16 mouse cellular contexts compared by ENCODE assay signal in genomic region chr2:75695676-75696350, GRCm38 (mm10). TPM values are rescaled to one million over a fixed set of nuclear protein-coding genes. Genes with fewer than 3 reads are reported as not detected.
DNase-seq lines count a peak whose midpoint lies in the region; ATAC-seq and TF ChIP-seq lines count a peak whose summit lies in the region.
"Had no signal": no experiment of that assay in that cellular context is flagged by ENCODE, and none has a peak within 500 bp of the region (broad histone marks: within the 10 kb centered on the region; RNA-seq: fewer than 3 reads in every experiment).

No protein-coding gene starts in this region.

- peaks cover 100% of the 10 kb centered on the region for H3K79me2 ChIP-seq in macrophage (ENCODE audit: inconsistent target)

- no peak for TF ChIP-seq EP300 in ES-Bruce4 (IDR thresholded peaks at IDR 0.05; ENCODE audit: insufficient read depth, low read depth, low read length)

- no peak overlapping the region for H3K9ac ChIP-seq in heart, embryonic 16.5 days (ENCODE audit: low read length)
- H3K9ac ChIP-seq in ES-Bruce4 (ENCODE audit: low read depth, poor library complexity, severe bottlenecking): no peak overlapping the region
- H3K9ac ChIP-seq in midbrain, embryonic 14.5 days (replicated peaks; ENCODE audit: low read length): no peak overlapping the region
- H3K9ac ChIP-seq: forebrain, embryonic 15.5 days; hindbrain, embryonic 14.5 days; kidney, embryonic 15.5 days had no signal

- H3K27ac ChIP-seq in heart, embryonic 16.5 days (ENCODE audit: low read length): peak overlapping the region; percentile 33
- peak overlapping the region; percentile 41; the same call in 1 of the 2 replicates for H3K27ac ChIP-seq in ES-Bruce4 (ENCODE audit: insufficient read depth, low read length)
- H3K27ac ChIP-seq in macrophage: peak overlapping the region; percentile 65
- no peak overlapping the region for H3K27ac ChIP-seq in midbrain, embryonic 14.5 days (replicated peaks; ENCODE audit: low read depth, low read length)
- H3K27ac ChIP-seq: forebrain, embryonic 15.5 days; hindbrain, embryonic 14.5 days; kidney, embryonic 15.5 days had no signal

- peaks cover 69% of the 10 kb centered on the region for H3K4me1 ChIP-seq in heart, embryonic 16.5 days (ENCODE audit: control insufficient read depth, insufficient read depth, low read length)
- H3K4me1 ChIP-seq in E14TG2a.4 (replicated peaks; ENCODE audit: low read depth, low read length) (peaks cover 99% of the 10 kb centered on the region), ES-Bruce4 (ENCODE audit: control insufficient read depth, insufficient read depth, low read length) (peaks cover 14% of the 10 kb centered on the region)
- 0 out of 2 replicates have a peak, but pooled peaks cover 5% of the 10 kb centered on the region for H3K4me1 ChIP-seq in midbrain, embryonic 14.5 days (ENCODE audit: control insufficient read depth, insufficient read depth, low read length)
- H3K4me1 ChIP-seq: forebrain, embryonic 15.5 days had no signal

- ATAC-seq in heart, embryonic 16.5 days (replicated peaks; ENCODE audit: extremely low read depth, insufficient read depth, low FRiP score): no peak
- no peak for ATAC-seq in midbrain, embryonic 14.5 days (ENCODE audit: low FRiP score, low TSS enrichment)
- ATAC-seq: forebrain, embryonic 15.5 days had no signal

- H3K9me3 ChIP-seq in heart, embryonic 16.5 days (replicated peaks; ENCODE audit: control insufficient read depth, low read length): no peaks in the 10 kb centered on the region
- no peaks in the 10 kb centered on the region for H3K9me3 ChIP-seq in E14TG2a.4 (ENCODE audit: low read length)
- no peaks in the 10 kb centered on the region for H3K9me3 ChIP-seq in ES-Bruce4 (replicated peaks; ENCODE audit: control insufficient read depth, insufficient read depth, low read length, poor library complexity, severe bottlenecking)
- no peaks in the 10 kb centered on the region for H3K9me3 ChIP-seq in midbrain, embryonic 14.5 days (ENCODE audit: control insufficient read depth, low read length)
- H3K9me3 ChIP-seq: forebrain, embryonic 15.5 days; kidney, embryonic 15.5 days had no signal

- no peak for DNase-seq in heart, adult 8-10 months (ENCODE audit: low spot score)
- no peak for DNase-seq in midbrain, embryonic 14.5 days
- DNase-seq in layer of hippocampus, adult 8-10 months (ENCODE audit: low spot score in 2 of 2): no peak
- DNase-seq: cerebellum, adult 18-20 months; right cerebral cortex, postnatal 14 days; thymus, postnatal 36 days had no signal

- WGBS in heart, embryonic 16.5 days: 77% methylated on average over 9 of the region's 9 CpGs
- 46% methylated on average over 8 of the region's 9 CpGs for WGBS in macrophage (ENCODE audit: missing documents)
- whole genome bisulfite sequencing in midbrain, embryonic 14.5 days: 59% methylated on average over 9 of the region's 9 CpGs

- TF ChIP-seq POLR2A in ES-Bruce4 (IDR thresholded peaks at IDR 0.05; ENCODE audit: insufficient read depth, low read length): no peak

- H3K4me3 ChIP-seq in heart, embryonic 16.5 days (ENCODE audit: low read length): no peak overlapping the region
- H3K4me3 ChIP-seq in E14TG2a.4 (replicated peaks; ENCODE audit: low read length) (peak overlapping the region; percentile 11), ES-Bruce4 (ENCODE audit: low read depth, low read length) (no peak overlapping the region), macrophage (ENCODE audit: inconsistent target) (no peak overlapping the region)
- H3K4me3 ChIP-seq in midbrain, embryonic 14.5 days (replicated peaks; ENCODE audit: low read depth, low read length): no peak overlapping the region
- H3K4me3 ChIP-seq: forebrain, embryonic 15.5 days; kidney, embryonic 15.5 days; layer of hippocampus, adult 2 months; myocyte had no signal

- no peak overlapping the region for H3K4me2 ChIP-seq in heart, embryonic 16.5 days (ENCODE audit: low read depth, low read length)
- no peak overlapping the region for H3K4me2 ChIP-seq in midbrain, embryonic 14.5 days (ENCODE audit: low read length)
- H3K4me2 ChIP-seq: forebrain, embryonic 15.5 days; hindbrain, embryonic 14.5 days; kidney, embryonic 15.5 days had no signal

- TF ChIP-seq CTCF in E14TG2a.4 (conservative IDR thresholded peaks at IDR 0.05; ENCODE audit: low read length) (no peak), ES-Bruce4 (IDR thresholded peaks at IDR 0.05; ENCODE audit: low read depth, low read length) (no peak)

- no peaks in the 10 kb centered on the region for H3K36me3 ChIP-seq in heart, embryonic 16.5 days (ENCODE audit: control insufficient read depth, insufficient read depth)
- H3K36me3 ChIP-seq in E14TG2a.4 (ENCODE audit: insufficient read depth, low read length) (peaks cover 80% of the 10 kb centered on the region), ES-Bruce4 (ENCODE audit: control insufficient read depth, insufficient read depth, low read length, poor library complexity, severe bottlenecking) (peaks cover 5% of the 10 kb centered on the region; the same call in 1 of the 2 replicates), macrophage (ENCODE audit: inconsistent target) (peaks cover 33% of the 10 kb centered on the region)
- H3K36me3 ChIP-seq in midbrain, embryonic 14.5 days (ENCODE audit: control insufficient read depth, insufficient read depth, low read length): no peaks in the 10 kb centered on the region
- H3K36me3 ChIP-seq: forebrain, embryonic 15.5 days; kidney, embryonic 15.5 days had no signal

- no peaks in the 10 kb centered on the region for H3K27me3 ChIP-seq in heart, embryonic 16.5 days (ENCODE audit: control insufficient read depth, insufficient read depth, low read length)
- no peaks in the 10 kb centered on the region for H3K27me3 ChIP-seq in E14TG2a.4 (ENCODE audit: insufficient read depth, low read length)
- no peaks in the 10 kb centered on the region for H3K27me3 ChIP-seq in ES-Bruce4 (ENCODE audit: control insufficient read depth, insufficient read depth, low read length, poor library complexity, severe bottlenecking)
- H3K27me3 ChIP-seq in midbrain, embryonic 14.5 days (ENCODE audit: control insufficient read depth, insufficient read depth, low read length): no peaks in the 10 kb centered on the region
- H3K27me3 ChIP-seq: CH12.LX; forebrain, embryonic 15.5 days; kidney, embryonic 15.5 days had no signal

RNA-seq across cellular contexts. Expression of gene Nfe2l2, which starts 8.6 kb away (rescaled TPM):
- polyA plus RNA-seq in heart, embryonic 16.5 days (2015; fragmentation: Nextera tagmentation; extraction: Ambion mirVana): 58.3 and 61.3 TPM in 2 replicates
- 10 to 100 TPM; 57.9 to 75.1 (median 64.5) TPM for total RNA-seq in heart, adult 8-10 months (2022)
- polyA plus RNA-seq in ES-Bruce4 (2011; ENCODE audit: insufficient read depth, insufficient read length, low read depth, missing spikeins): 103 and 105 TPM in 2 replicates
- total RNA-seq in macrophage (2018; cell fraction: chromatin; rRNA removed): 1,000 to 10,000 TPM in 4 of 26 experiments, 100 to 1,000 TPM in 21, 10 to 100 TPM in 1; 93.5 to 1,701 (median 398) TPM
- 100 to 1,000 TPM; 118 to 679 (median 362) TPM for total RNA-seq in macrophage (2018; cell fraction: cytosol; rRNA removed)
- total RNA-seq in macrophage (2018; cell fraction: nucleus; rRNA removed): 1,000 to 10,000 TPM in 5 of 26 experiments, 100 to 1,000 TPM in 21; 190 to 1,621 (median 565) TPM
- polyA plus RNA-seq in macrophage (2018): 189 to 430 TPM (median 388 TPM) in 3 replicates
- 5.8 and 11.4 TPM in 2 replicates for polyA plus RNA-seq in midbrain, embryonic 14.5 days (2014; fragmentation: Nextera tagmentation; extraction: Ambion mirVana)
- total RNA-seq in layer of hippocampus, adult 8-10 months (2022): 10 to 100 TPM; 14.1 to 29.2 (median 20.6) TPM

RNA-seq across cellular contexts. Expression of gene Hnrnpa3, which starts 36.8 kb away (rescaled TPM):
- polyA plus RNA-seq in heart, embryonic 16.5 days (2015; fragmentation: Nextera tagmentation; extraction: Ambion mirVana): 139 and 182 TPM in 2 replicates
- total RNA-seq in heart, adult 8-10 months (2022): 100 to 1,000 TPM; 132 to 185 (median 159) TPM
- polyA plus RNA-seq in ES-Bruce4 (2011; ENCODE audit: insufficient read depth, insufficient read length, low read depth, missing spikeins) (775 and 839 TPM in 2 replicates), macrophage (2018) (346 to 1,286 TPM (median 601 TPM) in 3 replicates)
- total RNA-seq in macrophage (2018; cell fraction: chromatin; rRNA removed): 100 to 1,000 TPM; 404 to 869 (median 663) TPM
- 100 to 1,000 TPM; 291 to 595 (median 415) TPM for total RNA-seq in macrophage (2018; cell fraction: cytosol; rRNA removed)
- 100 to 1,000 TPM; 332 to 659 (median 518) TPM for total RNA-seq in macrophage (2018; cell fraction: nucleus; rRNA removed)
- 163 and 176 TPM in 2 replicates for polyA plus RNA-seq in midbrain, embryonic 14.5 days (2014; fragmentation: Nextera tagmentation; extraction: Ambion mirVana)
- 100 to 1,000 TPM; 271 to 283 (median 276) TPM for total RNA-seq in layer of hippocampus, adult 8-10 months (2022)
